Mouse (Mus musculus): ENCODE measurements around the gene Wnt8b. TPM values are rescaled to one million over a fixed set of nuclear protein-coding genes. Genes with fewer than 3 reads are reported as not detected.

Wnt8b gene
- total and polyA plus RNA-seq, 3 experiments, result 0.07 TPM; not detected in 2

DNA sequence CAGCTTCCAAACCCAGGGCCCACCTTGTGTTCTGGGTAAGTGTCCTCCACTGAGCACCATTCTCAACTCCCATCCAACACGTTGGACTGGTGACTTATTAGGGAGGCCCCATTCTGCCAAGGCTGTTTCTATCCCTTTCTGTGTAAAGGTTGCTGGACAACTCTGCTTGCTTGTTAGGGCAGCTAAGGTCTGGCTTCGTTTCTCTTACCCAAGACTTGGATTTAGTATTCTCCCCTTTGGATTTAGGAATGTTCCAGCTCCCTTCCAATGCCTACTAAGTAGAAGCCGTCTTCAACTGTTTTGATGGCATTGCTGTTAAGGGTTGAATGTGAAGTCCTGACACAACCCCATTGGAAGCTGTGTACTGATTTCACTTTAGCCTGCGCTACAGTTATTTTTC is 45.3 kb upstream of the Wnt8b start:
- Histone ChIP-seq H3K79me2 (replicated peaks; ENCODE audit: control insufficient read depth, extremely low read depth, insufficient read depth, poor library complexity, severe bottlenecking) (no peaks in the 10 kb centered on the region), H3K4me1 (ENCODE audit: control insufficient read depth in 1 of 2, insufficient read depth in 2 of 2) (peaks cover 2 to 4% of the 10 kb centered on the region in 2 experiments), H3K4me3 (replicated peaks in 1 of 3; ENCODE audit: low read depth in 2 of 3, low read length in 2 of 3, poor library complexity in 1 of 3) (no peak overlapping the region), H3K9ac (ENCODE audit: insufficient read depth, low read depth) (no peak overlapping the region), H3K4me2 (ENCODE audit: insufficient read depth, low read depth, poor library complexity, severe bottlenecking) (no peak overlapping the region), H3K36me3 (replicated peaks in 1 of 2; ENCODE audit: control insufficient read depth in 1 of 2, insufficient read depth in 1 of 2, low read length in 1 of 2) (no peaks in the 10 kb centered on the region), H3K27me3 (replicated peaks) (peaks cover 2% of the 10 kb centered on the region), H3K9me3 (replicated peaks; ENCODE audit: low read length) (peaks cover 2% of the 10 kb centered on the region), H3K27ac (ENCODE audit: insufficient read depth, low read depth) (no peak overlapping the region)
- no peak for DNase-seq (ENCODE audit: extremely low read depth)
- dilution Hi-C loops (cut with MboI; ENCODE audit: extremely low pct_ligation_motif_present, extremely low pct_unique_long_range_greater_than_20kb, low sequenced_read_pairs) (no loop called here), in situ Hi-C loops (cut with MboI; ENCODE audit: low pct_ligation_motif_present, low pct_unique_long_range_greater_than_20kb, low sequenced_read_pairs) (no loop called here)
- no peak for TF ChIP-seq GABPA (IDR thresholded peaks at IDR 0.05; ENCODE audit: insufficient replicate concordance, low read depth, low read length)
- TF ChIP-seq KAT2A (IDR thresholded peaks at IDR 0.05; ENCODE audit: insufficient replicate concordance, low read length), result no peak
- TF ChIP-seq MXI1 (IDR thresholded peaks at IDR 0.05; ENCODE audit: low read depth, low read length), result no peak
- TF ChIP-seq SMC3 (IDR thresholded peaks at IDR 0.05; ENCODE audit: low read depth, low read length), result no peak
- no peak for TF ChIP-seq POLR2AphosphoS2 (IDR thresholded peaks at IDR 0.05; ENCODE audit: low read depth, low read length)
- no peak for TF ChIP-seq UBTF (IDR thresholded peaks at IDR 0.05; ENCODE audit: low read depth, low read length)
- no peak for TF ChIP-seq E2F4 (IDR thresholded peaks at IDR 0.05; ENCODE audit: insufficient replicate concordance, low read depth, low read length)
- TF ChIP-seq USF1 (IDR thresholded peaks at IDR 0.05; ENCODE audit: low read depth, low read length), result no peak

- peak; percentile 72 for DNase-seq (ENCODE audit: extremely low read depth)
- Histone ChIP-seq H3K4me1 (ENCODE audit: control insufficient read depth in 1 of 2, insufficient read depth in 2 of 2) (peaks cover 25 to 42% of the 10 kb centered on the region in 2 experiments), H3K27ac (ENCODE audit: insufficient read depth, low read depth) (no peak overlapping the region), H3K9ac (ENCODE audit: insufficient read depth, low read depth) (no peak overlapping the region), H3K36me3 (replicated peaks in 1 of 2; ENCODE audit: control insufficient read depth in 1 of 2, insufficient read depth in 1 of 2, low read length in 1 of 2) (no peaks in the 10 kb centered on the region), H3K27me3 (replicated peaks) (peaks cover 2% of the 10 kb centered on the region), H3K4me3 (replicated peaks in 1 of 3; ENCODE audit: low read depth in 2 of 3, low read length in 2 of 3, poor library complexity in 1 of 3) (no peak overlapping the region), H3K9me3 (replicated peaks; ENCODE audit: low read length) (no peaks in the 10 kb centered on the region), H3K4me2 (ENCODE audit: insufficient read depth, low read depth, poor library complexity, severe bottlenecking) (peak overlapping the region; percentile 63), H3K79me2 (replicated peaks; ENCODE audit: control insufficient read depth, extremely low read depth, insufficient read depth, poor library complexity, severe bottlenecking) (no peaks in the 10 kb centered on the region)
- dilution Hi-C loops (cut with MboI; ENCODE audit: extremely low pct_ligation_motif_present, extremely low pct_unique_long_range_greater_than_20kb, low sequenced_read_pairs), result no loop called here
- in situ Hi-C loops (cut with MboI; ENCODE audit: low pct_ligation_motif_present, low pct_unique_long_range_greater_than_20kb, low sequenced_read_pairs), result no loop called here
- TF ChIP-seq TBP (conservative IDR thresholded peaks at IDR 0.05; ENCODE audit: low read depth, low read length) (no peak), MYC (IDR thresholded peaks at IDR 0.05; ENCODE audit: low read depth, low read length) (peak; percentile 58), ZC3H11A (IDR thresholded peaks at IDR 0.05; ENCODE audit: low read depth, low read length) (no peak), PAX5 (IDR thresholded peaks at IDR 0.05; ENCODE audit: low read length) (no peak), ZMIZ1 (IDR thresholded peaks at IDR 0.05; ENCODE audit: low read depth, low read length) (no peak), KAT2A (IDR thresholded peaks at IDR 0.05; ENCODE audit: insufficient replicate concordance, low read length) (no peak), ELF1 (IDR thresholded peaks at IDR 0.05; ENCODE audit: low read depth, low read length) (peak; percentile 37; the same call in 1 of the 2 replicates), CHD1 (IDR thresholded peaks at IDR 0.05; ENCODE audit: low read depth, low read length) (no peak), TCF12 (IDR thresholded peaks at IDR 0.05; ENCODE audit: low read depth, low read length) (peak; percentile 78), MAZ (IDR thresholded peaks at IDR 0.05; ENCODE audit: low read depth, low read length) (no peak), POLR2A (IDR thresholded peaks at IDR 0.05; ENCODE audit: low read depth, low read length) (no peak), ETS1 (conservative IDR thresholded peaks at IDR 0.05; ENCODE audit: low read depth, low read length) (peak; percentile 81), IRF4 (IDR thresholded peaks at IDR 0.05; ENCODE audit: low read depth, low read length) (peak; percentile 97), JUN (IDR thresholded peaks at IDR 0.05; ENCODE audit: insufficient read depth, low read depth, low read length) (peak; percentile 88), UBTF (IDR thresholded peaks at IDR 0.05; ENCODE audit: low read depth, low read length) (no peak), NRF1 (IDR thresholded peaks at IDR 0.05; ENCODE audit: low read depth, low read length) (peak; percentile 30; the same call in 1 of the 2 replicates), HCFC1 (IDR thresholded peaks at IDR 0.05; ENCODE audit: low read depth, low read length) (no peak), MEF2A (IDR thresholded peaks at IDR 0.05; ENCODE audit: borderline replicate concordance, low read depth, low read length) (peak; percentile 63; the same call in 1 of the 2 replicates), JUND (conservative IDR thresholded peaks at IDR 0.05; ENCODE audit: low read depth, low read length) (peak; percentile 95), USF2 (conservative IDR thresholded peaks at IDR 0.05; ENCODE audit: low read depth, low read length) (no peak), MAFK (IDR thresholded peaks at IDR 0.05; ENCODE audit: insufficient replicate concordance, low read length) (no peak), CHD2 (IDR thresholded peaks at IDR 0.05; ENCODE audit: low read length) (peak; percentile 77), RCOR1 (conservative IDR thresholded peaks at IDR 0.05; ENCODE audit: low read depth, low read length) (peak; percentile 88), MAX (IDR thresholded peaks at IDR 0.05; ENCODE audit: low read length) (no peak), MXI1 (IDR thresholded peaks at IDR 0.05; ENCODE audit: low read depth, low read length) (peak; percentile 39; the same call in 1 of the 2 replicates), EP300 (IDR thresholded peaks at IDR 0.05; ENCODE audit: low read length) (peak; percentile 96), ZNF384 (IDR thresholded peaks at IDR 0.05; ENCODE audit: low read depth, low read length) (no peak; the same call in 1 of the 2 replicates), NELFE (IDR thresholded peaks at IDR 0.05; ENCODE audit: low read depth, low read length) (0 out of 2 replicates have a peak, but pooled peaks have one; percentile 0), CTCF (conservative IDR thresholded peaks at IDR 0.05 in 1 of 2, IDR thresholded peaks at IDR 0.05 in 1 of 2; ENCODE audit: low read depth in 2 of 2, low read length in 2 of 2) (no peak)
Observed at GRCm38 (mm10) chr19:44454862-44455261, 38.4 kb upstream of the Wnt8b start.

Data from CH12.LX (cell line).